Mouse (Mus musculus) lung, postnatal 10 days (tissue): Measurements from ENCODE around the gene Rhox3h.
"Not testable (repeated sequence)": the region's sequence is repeated elsewhere in the genome, so short reads cannot be mapped to it uniquely, and the experiment has no call there.

Experiments
- DNase-seq: peaks from one replicate; pipeline ENCODE4 v3.0.0; 2021

The Rhox3h gene

DNA sequence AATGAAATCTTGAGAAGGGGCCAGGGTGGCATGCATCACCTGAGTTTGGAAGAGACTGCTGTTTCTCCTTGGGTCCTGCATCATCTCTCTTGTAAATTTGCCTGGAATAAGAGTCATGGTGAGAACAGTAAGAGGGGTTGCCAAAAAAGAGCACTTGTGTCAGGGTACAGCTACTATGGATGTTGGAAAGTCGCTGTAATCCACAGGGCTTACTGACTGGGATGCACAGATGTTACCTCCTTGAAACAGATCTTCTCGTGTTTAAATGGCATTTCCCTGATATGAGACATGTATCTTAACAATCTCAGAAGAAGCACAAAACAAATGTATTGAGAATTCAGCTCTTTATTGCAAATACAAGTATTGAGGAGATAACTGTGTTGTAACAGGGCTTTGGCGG lies at the start of gene Rhox3h:
Gene Rhox3h (minus strand): TSS at position 101 of the 400 bp plus-strand sequence.
- not testable (repeated sequence) for DNase-seq

- DNase-seq = no peak
These were observed 33.3 kb upstream of the Rhox3h start for GRCm38 (mm10) chrX:37701821-37702387.

GRCm38 (mm10) chrX:37692261-37692660 lies 23.7 kb upstream of the Rhox3h start:
- no peak for DNase-seq

- no peak for DNase-seq
These were observed 14.6 kb upstream of the Rhox3h start for GRCm38 (mm10) chrX:37683031-37683715.

DNA sequence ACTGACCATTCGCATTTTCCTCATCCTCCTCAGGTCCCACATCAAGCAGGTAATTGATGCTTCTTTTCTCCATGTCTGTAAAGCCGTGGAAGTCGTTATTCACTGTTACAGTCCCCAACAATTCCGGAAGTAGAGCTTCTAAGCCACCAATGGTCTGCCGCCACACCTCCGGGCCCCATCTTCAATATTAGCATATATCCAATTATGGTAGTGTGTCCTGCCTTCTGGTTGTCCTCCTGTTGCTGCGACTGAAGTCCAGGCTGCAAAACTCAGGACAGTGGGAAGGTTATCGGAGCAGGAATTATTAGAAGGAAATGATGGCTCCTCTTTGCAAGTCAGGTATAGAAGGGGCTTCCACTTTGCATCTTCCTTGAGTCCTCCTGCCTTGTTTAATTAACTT lies 4.6 kb upstream of the Rhox3h start, which contains the start of gene Rhox2h:
Gene Rhox2h (minus strand): TSS at position 101 of the 400 bp plus-strand sequence.
- DNase-seq = not testable (repeated sequence)

DNA sequence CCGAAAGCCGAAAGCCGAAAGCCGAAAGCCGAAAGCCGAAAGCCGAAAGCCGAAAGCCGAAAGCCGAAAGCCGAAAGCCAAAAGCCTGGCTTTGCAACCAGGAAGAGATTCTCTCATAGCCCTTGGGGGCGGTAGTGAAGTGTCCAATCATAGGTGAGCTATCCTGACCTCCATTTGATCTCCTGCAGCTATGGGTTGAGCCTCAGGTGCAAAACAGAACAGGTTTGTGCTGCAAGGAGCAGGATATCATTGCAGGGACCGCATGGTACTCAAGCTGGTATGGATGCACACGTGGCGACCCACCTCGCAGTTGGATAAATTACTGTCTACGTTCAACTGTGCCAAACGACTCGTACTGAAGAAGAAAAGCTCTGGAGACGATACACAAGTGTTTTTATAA lies 17.3 kb downstream of the Rhox3h start, which contains the start of gene Rhox4g:
Gene Rhox4g (minus strand): TSS at position 101 of the 400 bp plus-strand sequence.
- not testable (repeated sequence) for DNase-seq

DNA sequence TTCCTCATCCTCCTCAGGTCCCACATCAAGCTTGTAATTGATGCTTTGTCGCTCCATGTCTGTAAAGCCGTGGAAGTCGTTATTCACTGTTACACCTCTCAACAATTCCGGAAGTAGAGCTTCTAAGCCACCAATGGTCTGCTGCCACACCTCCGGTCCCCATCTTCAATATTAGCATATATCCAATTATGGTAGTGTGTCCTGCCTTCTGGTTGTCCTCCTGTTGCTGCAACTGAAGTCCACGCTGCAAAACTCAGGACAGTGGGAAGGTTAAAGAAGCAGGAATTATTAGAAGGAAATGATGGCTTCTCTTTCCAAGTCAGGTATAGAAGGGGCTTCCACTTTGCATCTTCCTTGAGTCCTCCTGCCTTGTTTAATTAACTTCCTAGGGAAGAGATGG lies 25.2 kb downstream of the Rhox3h start, which contains the start of gene Rhox2g:
Gene Rhox2g (minus strand): TSS at position 101 of the 400 bp plus-strand sequence.
- DNase-seq = not testable (repeated sequence)

DNA sequence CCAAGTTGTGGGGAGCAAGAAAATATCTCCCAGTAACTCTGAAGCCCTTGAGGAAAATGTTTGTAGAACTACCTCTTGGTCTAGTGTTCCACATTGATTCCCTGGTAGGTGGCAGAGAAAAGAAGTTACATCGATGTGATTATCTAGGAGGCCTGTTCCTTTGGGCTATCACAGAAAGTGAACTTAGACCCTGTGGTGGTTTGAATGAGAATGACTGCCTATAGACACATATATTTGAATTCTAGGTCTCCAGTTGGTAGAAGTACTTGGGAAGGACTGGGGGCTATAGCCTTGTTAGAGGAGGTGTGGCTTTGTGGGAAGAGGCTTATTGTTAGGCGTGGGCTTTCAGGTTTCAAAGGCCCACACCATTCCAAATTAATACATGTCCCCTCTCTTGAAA lies 40.1 kb downstream of the Rhox3h start, which contains the start of gene Rhox3g:
Gene Rhox3g (minus strand): TSS at position 101 of the 400 bp plus-strand sequence.
- DNase-seq = not testable (repeated sequence)
